Mouse (Mus musculus): ENCODE measurements around the gene Gm20388. TPM values are rescaled to one million over a fixed set of nuclear protein-coding genes. Genes with fewer than 3 reads are reported as not detected.
A peak's percentile ranks its signal among the peaks of the same experiment; 100 is the strongest.

Gene Gm20388
- polyA plus RNA-seq, 1 experiment from 2014 or later, result not detected

- 17% methylated on average over 7 of the region's 7 CpGs for WGBS
- H3K4me1 ChIP-seq (replicated peaks; ENCODE audit: control insufficient read depth, insufficient read depth, low read length), result peaks cover 51% of the 10 kb centered on the region
- H3K27ac ChIP-seq (ENCODE audit: low read length), result peak overlapping the region; percentile 69
- ATAC-seq (ENCODE audit: low read depth), result peak; percentile 88
- H3K4me2 ChIP-seq (ENCODE audit: low read depth, low read length), result no peak overlapping the region
- H3K4me3 ChIP-seq (ENCODE audit: low read length), result no peak overlapping the region
- H3K36me3 ChIP-seq (ENCODE audit: control insufficient read depth, insufficient read depth, low read length), result no peaks in the 10 kb centered on the region
- no peaks in the 10 kb centered on the region for H3K9me3 ChIP-seq (ENCODE audit: control insufficient read depth, low read length)
- H3K9ac ChIP-seq (ENCODE audit: low read length), result no peak overlapping the region
- no peaks in the 10 kb centered on the region for H3K27me3 ChIP-seq (ENCODE audit: control insufficient read depth, insufficient read depth, low read depth, low read length)
These were observed 2750.5 kb downstream of the Gm20388 start for GRCm38 (mm10) chr8:122661138-122661537.

GRCm38 (mm10) chr8:122661894-122662293, 2751.3 kb downstream of the Gm20388 start:
- Histone ChIP-seq H3K4me2 (ENCODE audit: low read depth, low read length) (no peak overlapping the region), H3K27ac (ENCODE audit: low read length) (no peak overlapping the region), H3K4me1 (replicated peaks; ENCODE audit: control insufficient read depth, insufficient read depth, low read length) (peaks cover 55% of the 10 kb centered on the region), H3K36me3 (ENCODE audit: control insufficient read depth, insufficient read depth, low read length) (no peaks in the 10 kb centered on the region), H3K9me3 (ENCODE audit: control insufficient read depth, low read length) (no peaks in the 10 kb centered on the region), H3K4me3 (ENCODE audit: low read length) (no peak overlapping the region), H3K27me3 (ENCODE audit: control insufficient read depth, insufficient read depth, low read depth, low read length) (no peaks in the 10 kb centered on the region), H3K9ac (ENCODE audit: low read length) (no peak overlapping the region)
- ATAC-seq (ENCODE audit: low read depth), result no peak
- 56% methylated on average over 2 of the region's 2 CpGs for whole genome bisulfite sequencing

- H3K27ac ChIP-seq (ENCODE audit: low read length), result no peak overlapping the region
- no peak for ATAC-seq (ENCODE audit: low read depth)
- no peak overlapping the region for H3K4me3 ChIP-seq (ENCODE audit: low read length)
- peaks cover 60% of the 10 kb centered on the region for H3K4me1 ChIP-seq (replicated peaks; ENCODE audit: control insufficient read depth, insufficient read depth, low read length)
- WGBS, result 52% methylated on average over 3 of the region's 3 CpGs
- H3K9ac ChIP-seq (ENCODE audit: low read length), result no peak overlapping the region
- no peaks in the 10 kb centered on the region for H3K27me3 ChIP-seq (ENCODE audit: control insufficient read depth, insufficient read depth, low read depth, low read length)
- H3K4me2 ChIP-seq (ENCODE audit: low read depth, low read length), result no peak overlapping the region
- H3K36me3 ChIP-seq (ENCODE audit: control insufficient read depth, insufficient read depth, low read length), result no peaks in the 10 kb centered on the region
- no peaks in the 10 kb centered on the region for H3K9me3 ChIP-seq (ENCODE audit: control insufficient read depth, low read length)
These were observed 2752.5 kb downstream of the Gm20388 start for GRCm38 (mm10) chr8:122663106-122663505.

- peaks cover 60% of the 10 kb centered on the region for H3K4me1 ChIP-seq (replicated peaks; ENCODE audit: control insufficient read depth, insufficient read depth, low read length)
- no peaks in the 10 kb centered on the region for H3K36me3 ChIP-seq (ENCODE audit: control insufficient read depth, insufficient read depth, low read length)
- no peak overlapping the region for H3K9ac ChIP-seq (ENCODE audit: low read length)
- H3K27me3 ChIP-seq (ENCODE audit: control insufficient read depth, insufficient read depth, low read depth, low read length), result no peaks in the 10 kb centered on the region
- ATAC-seq (ENCODE audit: low read depth), result no peak
- H3K4me3 ChIP-seq (ENCODE audit: low read length), result no peak overlapping the region
- H3K9me3 ChIP-seq (ENCODE audit: control insufficient read depth, low read length), result no peaks in the 10 kb centered on the region
- H3K4me2 ChIP-seq (ENCODE audit: low read depth, low read length), result no peak overlapping the region
- WGBS, result 63% methylated on average over 5 of the region's 5 CpGs
- no peak overlapping the region for H3K27ac ChIP-seq (ENCODE audit: low read length)
These were observed 2753.0 kb downstream of the Gm20388 start for GRCm38 (mm10) chr8:122663670-122664069.

- Histone ChIP-seq H3K9me3 (ENCODE audit: control insufficient read depth, low read length) (no peaks in the 10 kb centered on the region), H3K4me3 (ENCODE audit: low read length) (no peak overlapping the region), H3K9ac (ENCODE audit: low read length) (no peak overlapping the region), H3K36me3 (ENCODE audit: control insufficient read depth, insufficient read depth, low read length) (no peaks in the 10 kb centered on the region), H3K4me2 (ENCODE audit: low read depth, low read length) (no peak overlapping the region), H3K27ac (ENCODE audit: low read length) (peak overlapping the region; percentile 75), H3K4me1 (replicated peaks; ENCODE audit: control insufficient read depth, insufficient read depth, low read length) (peaks cover 60% of the 10 kb centered on the region), H3K27me3 (ENCODE audit: control insufficient read depth, insufficient read depth, low read depth, low read length) (no peaks in the 10 kb centered on the region; the same call in 1 of the 2 replicates)
- ATAC-seq (ENCODE audit: low read depth), result peak; percentile 73
- WGBS, result 46% methylated on average over 8 of the region's 8 CpGs
These were observed 2754.6 kb downstream of the Gm20388 start for GRCm38 (mm10) chr8:122665221-122665620.

- Histone ChIP-seq H3K9ac (ENCODE audit: low read length) (no peak overlapping the region), H3K27me3 (ENCODE audit: control insufficient read depth, insufficient read depth, low read depth, low read length) (no peaks in the 10 kb centered on the region; the same call in 1 of the 2 replicates), H3K4me1 (replicated peaks; ENCODE audit: control insufficient read depth, insufficient read depth, low read length) (peaks cover 57% of the 10 kb centered on the region), H3K4me2 (ENCODE audit: low read depth, low read length) (peak overlapping the region; percentile 21; the same call in 1 of the 2 replicates), H3K9me3 (ENCODE audit: control insufficient read depth, low read length) (no peaks in the 10 kb centered on the region), H3K36me3 (ENCODE audit: control insufficient read depth, insufficient read depth, low read length) (no peaks in the 10 kb centered on the region), H3K27ac (ENCODE audit: low read length) (peak overlapping the region; percentile 75), H3K4me3 (ENCODE audit: low read length) (no peak overlapping the region)
- 40% methylated on average over 12 of the region's 14 CpGs for WGBS
- peak; percentile 59 for ATAC-seq (ENCODE audit: low read depth)
These were observed 2755.2 kb downstream of the Gm20388 start for GRCm38 (mm10) chr8:122665667-122666316.

GRCm38 (mm10) chr8:122666338-122666764, 2755.7 kb downstream of the Gm20388 start:
- Histone ChIP-seq H3K36me3 (ENCODE audit: control insufficient read depth, insufficient read depth, low read length) (no peaks in the 10 kb centered on the region), H3K9ac (ENCODE audit: low read length) (no peak overlapping the region), H3K27me3 (ENCODE audit: control insufficient read depth, insufficient read depth, low read depth, low read length) (no peaks in the 10 kb centered on the region; the same call in 1 of the 2 replicates), H3K4me2 (ENCODE audit: low read depth, low read length) (0 out of 2 replicates have a peak overlapping the region, but pooled peaks have one; percentile 9), H3K4me3 (ENCODE audit: low read length) (no peak overlapping the region), H3K9me3 (ENCODE audit: control insufficient read depth, low read length) (no peaks in the 10 kb centered on the region), H3K4me1 (replicated peaks; ENCODE audit: control insufficient read depth, insufficient read depth, low read length) (peaks cover 53% of the 10 kb centered on the region), H3K27ac (ENCODE audit: low read length) (peak overlapping the region; percentile 75)
- WGBS, result 32% methylated on average over 9 of the region's 9 CpGs
- ATAC-seq (ENCODE audit: low read depth), result no peak

- 36% methylated on average over 12 of the region's 12 CpGs for WGBS
- ATAC-seq (ENCODE audit: low read depth), result peak; percentile 39; the same call in 1 of the 2 replicates
- H3K9ac ChIP-seq (ENCODE audit: low read length), result no peak overlapping the region
- H3K4me1 ChIP-seq (replicated peaks; ENCODE audit: control insufficient read depth, insufficient read depth, low read length), result peaks cover 48% of the 10 kb centered on the region
- peak overlapping the region; percentile 75 for H3K27ac ChIP-seq (ENCODE audit: low read length)
- H3K4me3 ChIP-seq (ENCODE audit: low read length), result no peak overlapping the region
- no peaks in the 10 kb centered on the region for H3K36me3 ChIP-seq (ENCODE audit: control insufficient read depth, insufficient read depth, low read length)
- no peak overlapping the region for H3K4me2 ChIP-seq (ENCODE audit: low read depth, low read length)
- no peaks in the 10 kb centered on the region; the same call in 1 of the 2 replicates for H3K27me3 ChIP-seq (ENCODE audit: control insufficient read depth, insufficient read depth, low read depth, low read length)
- no peaks in the 10 kb centered on the region for H3K9me3 ChIP-seq (ENCODE audit: control insufficient read depth, low read length)
These were observed 2756.2 kb downstream of the Gm20388 start for GRCm38 (mm10) chr8:122666827-122667226.

- WGBS, result 69% methylated on average over 11 of the region's 11 CpGs
- Histone ChIP-seq H3K27me3 (ENCODE audit: control insufficient read depth, insufficient read depth, low read depth, low read length) (no peaks in the 10 kb centered on the region; the same call in 1 of the 2 replicates), H3K36me3 (ENCODE audit: control insufficient read depth, insufficient read depth, low read length) (no peaks in the 10 kb centered on the region), H3K4me2 (ENCODE audit: low read depth, low read length) (no peak overlapping the region), H3K4me3 (ENCODE audit: low read length) (no peak overlapping the region), H3K27ac (ENCODE audit: low read length) (no peak overlapping the region), H3K4me1 (replicated peaks; ENCODE audit: control insufficient read depth, insufficient read depth, low read length) (peaks cover 43% of the 10 kb centered on the region), H3K9me3 (ENCODE audit: control insufficient read depth, low read length) (no peaks in the 10 kb centered on the region), H3K9ac (ENCODE audit: low read length) (no peak overlapping the region)
- ATAC-seq (ENCODE audit: low read depth), result no peak
These were observed 2757.2 kb downstream of the Gm20388 start for GRCm38 (mm10) chr8:122667854-122668253.
